In the genomic region with DNA sequence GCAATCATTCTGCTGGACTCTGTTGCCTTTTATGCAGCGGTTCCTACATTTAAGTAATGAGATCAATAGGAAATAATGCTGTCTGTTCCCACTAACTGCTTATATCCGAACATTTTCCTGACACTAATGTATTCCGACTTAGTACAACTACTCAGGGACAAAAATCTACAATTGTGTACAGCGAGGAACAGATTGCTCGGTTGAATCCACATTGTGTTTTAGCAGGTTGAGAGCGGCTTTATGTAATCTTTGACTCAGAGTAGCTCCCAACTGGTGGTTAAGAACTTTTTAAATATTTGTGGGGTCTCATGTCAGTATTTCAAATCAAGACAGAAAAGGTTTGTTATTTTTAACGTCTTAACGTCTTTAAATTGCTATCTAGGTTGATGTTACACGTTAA, we compare ENCODE assay signal across 26 mouse cellular contexts.
"Had no signal": no experiment of that assay in that cellular context is flagged by ENCODE, and none has a peak within 500 bp of the region (broad histone marks: within the 10 kb centered on the region; RNA-seq: fewer than 3 reads in every experiment).

No protein-coding gene starts in this region.

- H3K27ac ChIP-seq: kidney, embryonic 15.5 days; limb, embryonic 12.5 days; limb, embryonic 15.5 days; liver, embryonic 12.5 days; liver, embryonic 15.5 days; lung, embryonic 15.5 days; midbrain, embryonic 12.5 days; midbrain, embryonic 15.5 days; neural tube, embryonic 12.5 days; neural tube, embryonic 15.5 days; stomach, postnatal 0 days had no signal

- H3K4me3 ChIP-seq: kidney, embryonic 15.5 days; limb, embryonic 12.5 days; limb, embryonic 15.5 days; liver, embryonic 12.5 days; liver, embryonic 15.5 days; lung, embryonic 15.5 days; midbrain, embryonic 12.5 days; midbrain, embryonic 15.5 days; neural tube, embryonic 12.5 days; neural tube, embryonic 15.5 days had no signal

- H3K9ac ChIP-seq: kidney, embryonic 15.5 days; limb, embryonic 12.5 days; limb, embryonic 15.5 days; liver, embryonic 12.5 days; liver, embryonic 15.5 days; lung, embryonic 15.5 days; midbrain, embryonic 12.5 days; midbrain, embryonic 15.5 days; neural tube, embryonic 12.5 days; neural tube, embryonic 15.5 days had no signal

- H3K4me2 ChIP-seq: kidney, embryonic 15.5 days; limb, embryonic 12.5 days; limb, embryonic 15.5 days; liver, embryonic 12.5 days; liver, embryonic 15.5 days; lung, embryonic 15.5 days; midbrain, embryonic 12.5 days; midbrain, embryonic 15.5 days; neural tube, embryonic 12.5 days; neural tube, embryonic 15.5 days had no signal

- H3K36me3 ChIP-seq: limb, embryonic 12.5 days; lung, embryonic 15.5 days; midbrain, embryonic 12.5 days; midbrain, embryonic 15.5 days; neural tube, embryonic 12.5 days; neural tube, embryonic 15.5 days had no signal

- DNase-seq: kidney, adult 11 months; kidney, adult 8-10 months; kidney, postnatal 10 days; kidney, postnatal 36 days; layer of hippocampus, adult 9-11 months; left cerebral cortex, postnatal 4 days; lung, adult 18-20 months; lung, postnatal 10 days; lung, postnatal 36 days; right cerebral cortex, adult 18-20 months; right cerebral cortex, postnatal 14 days; right cerebral cortex, postnatal 4 days; thymus, adult 2 months; thymus, postnatal 14 days; thymus, postnatal 4 days had no signal

- ATAC-seq: liver, embryonic 12.5 days; midbrain, embryonic 15.5 days had no signal

- H3K27me3 ChIP-seq: kidney, embryonic 15.5 days; limb, embryonic 12.5 days; limb, embryonic 15.5 days; liver, embryonic 12.5 days; liver, embryonic 15.5 days; lung, embryonic 15.5 days; midbrain, embryonic 12.5 days; midbrain, embryonic 15.5 days; neural tube, embryonic 12.5 days; neural tube, embryonic 15.5 days had no signal

- H3K9me3 ChIP-seq: kidney, embryonic 15.5 days; limb, embryonic 12.5 days; limb, embryonic 15.5 days; liver, embryonic 12.5 days; liver, embryonic 15.5 days; lung, embryonic 15.5 days; midbrain, embryonic 12.5 days; midbrain, embryonic 15.5 days; neural tube, embryonic 12.5 days; neural tube, embryonic 15.5 days had no signal

- H3K4me1 ChIP-seq: kidney, embryonic 15.5 days; limb, embryonic 15.5 days; liver, embryonic 12.5 days; liver, embryonic 15.5 days; lung, embryonic 15.5 days; midbrain, embryonic 12.5 days; midbrain, embryonic 15.5 days; neural tube, embryonic 12.5 days; neural tube, embryonic 15.5 days had no signal
